Mouse (Mus musculus) midbrain, embryonic 15.5 days (tissue): ENCODE measurements around the gene Cerk. TPM values are rescaled to one million over a fixed set of nuclear protein-coding genes. Genes with fewer than 3 reads are reported as not detected.
"Not testable (repeated sequence)": the region's sequence is repeated elsewhere in the genome, so short reads cannot be mapped to it uniquely, and the experiment has no call there.

ENCODE experiments used
- ATAC-seq: fragments of 200-750 bp; cut with Nextera tagmentation; replicated peaks from 2 replicates; pipeline ENCODE4 v1.8.0; 2017; ENCODE audit warnings: moderate TSS enrichment
- H3K27ac ChIP-seq: fragments of 300-500 bp; sonication (generic); 2 replicates; pipeline ENCODE4 v1.5.1; 2015; ENCODE audit warnings: mild to moderate bottlenecking, inconsistent platforms
- H3K27me3 ChIP-seq: fragments of 300-500 bp; sonication (generic); replicated peaks from 2 replicates; pipeline ENCODE4 v1.6.1; 2015; ENCODE audit warnings: inconsistent platforms
- H3K36me3 ChIP-seq: fragments of 300-500 bp; sonication (generic); replicated peaks from 2 replicates; pipeline ENCODE4 v1.6.1; 2015; ENCODE audit warnings: inconsistent platforms
- H3K4me1 ChIP-seq: fragments of 300-500 bp; sonication (generic); 2 replicates; pipeline ENCODE4 v1.6.1; 2015; ENCODE audit warnings: inconsistent platforms
- H3K4me2 ChIP-seq: fragments of 300-500 bp; sonication (generic); 2 replicates; pipeline ENCODE4 v1.6.1; 2015; ENCODE audit warnings: inconsistent platforms, mild to moderate bottlenecking, moderate library complexity
- H3K4me3 ChIP-seq: fragments of 300-500 bp; sonication (generic); 2 replicates; pipeline ENCODE4 v1.5.1; 2015; ENCODE audit warnings: mild to moderate bottlenecking, inconsistent platforms
- H3K9ac ChIP-seq: fragments of 300-500 bp; sonication (generic); 2 replicates; pipeline ENCODE4 v1.6.1; 2015; ENCODE audit warnings: mild to moderate bottlenecking, inconsistent platforms
- H3K9me3 ChIP-seq: fragments of 300-500 bp; sonication (generic); 2 replicates; pipeline ENCODE4 v1.6.1; 2016; ENCODE audit warnings: inconsistent platforms
- WGBS: fragments of 180-500 bp; shearing (Covaris S2); methylation state at CpG from one replicate; pipeline ENCODE4 v1.1.7; 2015; ENCODE audit warnings: mixed read lengths; 5-methylcytosine and 5-hydroxymethylcytosine counted together
- polyA plus RNA-seq: library from polyadenylated mRNA; unstranded; fragments of >200 nt; fragmentation: Nextera tagmentation; extraction: Ambion mirVana; gene quantifications from 2 replicates; pipeline ENCODE4 v1.2.1, GENCODE M21; 2015

Cerk gene
- polyA plus RNA-seq, 1 experiment from 2014 or later, result 25.8 TPM

GRCm38 (mm10) chr15:86097871-86098270 lies 88.1 kb downstream of the Cerk start:
- no peak for ATAC-seq
- no peaks in the 10 kb centered on the region for H3K27me3 ChIP-seq
- 33% methylated on average over 2 of the region's 2 CpGs for WGBS
- H3K4me3 ChIP-seq, result no peak overlapping the region
- no peak overlapping the region for H3K9ac ChIP-seq
- peaks cover 10% of the 10 kb centered on the region; the same call in 1 of the 2 replicates for H3K36me3 ChIP-seq
- H3K4me2 ChIP-seq, result no peak overlapping the region
- H3K27ac ChIP-seq, result no peak overlapping the region
- no peaks in the 10 kb centered on the region; the same call in 1 of the 2 replicates for H3K4me1 ChIP-seq
- H3K9me3 ChIP-seq, result no peaks in the 10 kb centered on the region

GRCm38 (mm10) chr15:86096604-86097020 lies 89.3 kb downstream of the Cerk start:
- H3K9ac ChIP-seq, H3K9me3 ChIP-seq, H3K36me3 ChIP-seq, H3K4me2 ChIP-seq, H3K4me1 ChIP-seq, ATAC-seq, H3K27ac ChIP-seq, H3K4me3 ChIP-seq, H3K27me3 ChIP-seq: not testable (repeated sequence)
- 96% methylated on average over 5 of the region's 5 CpGs for WGBS

GRCm38 (mm10) chr15:86095722-86096603 lies 90.0 kb downstream of the Cerk start:
- 92% methylated on average over 17 of the region's 17 CpGs for WGBS
- no peaks in the 10 kb centered on the region for H3K27me3 ChIP-seq
- no peak overlapping the region for H3K27ac ChIP-seq

GRCm38 (mm10) chr15:86094324-86095121 lies 91.4 kb downstream of the Cerk start:
- ATAC-seq, result no peak
- H3K27ac ChIP-seq, result no peak overlapping the region
- H3K4me2 ChIP-seq, result no peak overlapping the region
- H3K27me3 ChIP-seq, result no peaks in the 10 kb centered on the region
- no peaks in the 10 kb centered on the region for H3K36me3 ChIP-seq
- H3K4me3 ChIP-seq, result no peak overlapping the region
- no peak overlapping the region for H3K9ac ChIP-seq
- H3K4me1 ChIP-seq, result peaks cover 7% of the 10 kb centered on the region
- no peaks in the 10 kb centered on the region for H3K9me3 ChIP-seq
- 77% methylated on average over 10 of the region's 10 CpGs for WGBS

More at GRCm38 (mm10) chr15:86095722-86096603, 90.0 kb downstream of the Cerk start:
- Histone ChIP-seq H3K4me2 (no peak overlapping the region), H3K4me1 (no peaks in the 10 kb centered on the region; the same call in 1 of the 2 replicates), H3K9ac (no peak overlapping the region), H3K9me3 (no peaks in the 10 kb centered on the region), H3K4me3 (no peak overlapping the region), H3K36me3 (0 out of 2 replicates have a peak, but pooled peaks cover under 1% of the 10 kb centered on the region)
- ATAC-seq, result no peak

GRCm38 (mm10) chr15:86093236-86093635 lies 92.7 kb downstream of the Cerk start:
- H3K4me1 ChIP-seq, result peaks cover 18% of the 10 kb centered on the region
- H3K9ac ChIP-seq, result no peak overlapping the region
- no peaks in the 10 kb centered on the region for H3K9me3 ChIP-seq
- no peak overlapping the region for H3K4me2 ChIP-seq
- no peak overlapping the region for H3K4me3 ChIP-seq
- H3K36me3 ChIP-seq, result no peaks in the 10 kb centered on the region
- no peak overlapping the region for H3K27ac ChIP-seq
- no peaks in the 10 kb centered on the region for H3K27me3 ChIP-seq
- 92% methylated on average over 1 of the region's 1 CpGs for WGBS
- no peak for ATAC-seq

- Histone ChIP-seq H3K9me3 (no peaks in the 10 kb centered on the region), H3K9ac (no peak overlapping the region), H3K36me3 (no peaks in the 10 kb centered on the region), H3K27me3 (no peaks in the 10 kb centered on the region), H3K4me3 (no peak overlapping the region), H3K4me2 (no peak overlapping the region), H3K27ac (no peak overlapping the region), H3K4me1 (peaks cover 29% of the 10 kb centered on the region)
- WGBS, result 86% methylated on average over 12 of the region's 12 CpGs
- ATAC-seq, result no peak
Observed at GRCm38 (mm10) chr15:86091998-86092670, 93.8 kb downstream of the Cerk start.

GRCm38 (mm10) chr15:86091201-86091997 lies 94.5 kb downstream of the Cerk start:
- no peak overlapping the region for H3K9ac ChIP-seq
- H3K9me3 ChIP-seq, result no peaks in the 10 kb centered on the region
- ATAC-seq, result no peak
- H3K4me3 ChIP-seq, result no peak overlapping the region
- H3K27ac ChIP-seq, result no peak overlapping the region
- WGBS, result 91% methylated on average over 23 of the region's 23 CpGs
- no peaks in the 10 kb centered on the region for H3K36me3 ChIP-seq
- H3K4me2 ChIP-seq, result no peak overlapping the region
- no peaks in the 10 kb centered on the region for H3K27me3 ChIP-seq
- peaks cover 36% of the 10 kb centered on the region for H3K4me1 ChIP-seq

GRCm38 (mm10) chr15:86090578-86090977 lies 95.4 kb downstream of the Cerk start:
- ATAC-seq, result no peak
- Histone ChIP-seq H3K27me3 (no peaks in the 10 kb centered on the region), H3K27ac (no peak overlapping the region), H3K9ac (no peak overlapping the region), H3K9me3 (no peaks in the 10 kb centered on the region), H3K4me1 (peaks cover 44% of the 10 kb centered on the region), H3K4me2 (no peak overlapping the region), H3K4me3 (no peak overlapping the region), H3K36me3 (no peaks in the 10 kb centered on the region)
- WGBS, result 85% methylated on average over 8 of the region's 8 CpGs

- H3K4me1 ChIP-seq, result peaks cover 49% of the 10 kb centered on the region
- no peak overlapping the region for H3K4me3 ChIP-seq
- H3K27me3 ChIP-seq, result no peaks in the 10 kb centered on the region
- H3K9ac ChIP-seq, result no peak overlapping the region
- no peaks in the 10 kb centered on the region for H3K36me3 ChIP-seq
- 0 out of 2 replicates have a peak overlapping the region, but pooled peaks have one; percentile 36 for H3K27ac ChIP-seq
- no peak overlapping the region for H3K4me2 ChIP-seq
- 71% methylated on average over 11 of the region's 11 CpGs for WGBS
- H3K9me3 ChIP-seq, result no peaks in the 10 kb centered on the region
- no peak for ATAC-seq
Observed at GRCm38 (mm10) chr15:86089991-86090529, 95.9 kb downstream of the Cerk start.
